Mouse (Mus musculus) thymus, adult 2 months (tissue): Measurements from ENCODE around the gene Sstr4. TPM values are rescaled to one million over a fixed set of nuclear protein-coding genes. Genes with fewer than 3 reads are reported as not detected.

ENCODE experiments used
- DNase-seq: peaks from one replicate; pipeline ENCODE4 v3.0.0; 2021
- H3K27ac ChIP-seq: fragments of 200-500 bp; 2 replicates; pipeline ENCODE4 v1.5.1; 2012; ENCODE audit warnings: low read length, control low read depth; ENCODE audit not compliant: control insufficient read depth, insufficient read depth
- H3K27me3 ChIP-seq: fragments of 200-500 bp; 2 replicates; pipeline ENCODE4 v1.6.1; 2012; ENCODE audit warnings: mild to moderate bottlenecking, low read length, moderate library complexity, mixed read lengths; ENCODE audit not compliant: control insufficient read depth, insufficient read depth
- H3K36me3 ChIP-seq: fragments of 200-500 bp; 2 replicates; pipeline ENCODE4 v1.6.1; 2012; ENCODE audit warnings: mild to moderate bottlenecking, low read length, moderate library complexity; ENCODE audit not compliant: control insufficient read depth, insufficient read depth
- H3K4me1 ChIP-seq: fragments of 200-500 bp; replicated peaks from 2 replicates; pipeline ENCODE4 v1.6.1; 2012; ENCODE audit warnings: low read length; ENCODE audit not compliant: control insufficient read depth, insufficient read depth
- H3K4me3 ChIP-seq: fragments of 200-500 bp; 2 replicates; pipeline ENCODE4 v1.5.1; 2012; ENCODE audit warnings: mild to moderate bottlenecking, low read length, control low read depth, moderate library complexity; ENCODE audit not compliant: control insufficient read depth, insufficient read depth
- CTCF ChIP-seq: fragments of 200-500 bp; IDR thresholded peaks from 2 replicates; pipeline ENCODE4 v1.5.1; 2012; ENCODE audit warnings: mild to moderate bottlenecking, control low read depth, low read length, moderate library complexity, borderline replicate concordance; ENCODE audit not compliant: control insufficient read depth, poor library complexity, insufficient read depth; ENCODE audit errors: extremely low read depth
- POLR2A ChIP-seq: fragments of 200-500 bp; IDR thresholded peaks from 2 replicates; pipeline ENCODE4 v1.6.1; 2012; ENCODE audit warnings: mild to moderate bottlenecking, low read length, control low read depth, moderate library complexity; ENCODE audit not compliant: control insufficient read depth, poor library complexity, insufficient read depth; ENCODE audit errors: extremely low read depth
- WGBS: fragments of 180-500 bp; shearing (Covaris S2); methylation state at CpG from one replicate; pipeline ENCODE4 v1.1.7; 2018; 5-methylcytosine and 5-hydroxymethylcytosine counted together
- polyA plus RNA-seq: library from polyadenylated mRNA; depleted of rRNA; stranded (reverse); fragments of >200 nt; gene quantifications from 2 replicates; pipeline ENCODE4 v1.2.3, GENCODE M21; 2012; rRNA removed

Sstr4 gene
- polyA plus RNA-seq, 1 experiment: 0.26 TPM

DNA sequence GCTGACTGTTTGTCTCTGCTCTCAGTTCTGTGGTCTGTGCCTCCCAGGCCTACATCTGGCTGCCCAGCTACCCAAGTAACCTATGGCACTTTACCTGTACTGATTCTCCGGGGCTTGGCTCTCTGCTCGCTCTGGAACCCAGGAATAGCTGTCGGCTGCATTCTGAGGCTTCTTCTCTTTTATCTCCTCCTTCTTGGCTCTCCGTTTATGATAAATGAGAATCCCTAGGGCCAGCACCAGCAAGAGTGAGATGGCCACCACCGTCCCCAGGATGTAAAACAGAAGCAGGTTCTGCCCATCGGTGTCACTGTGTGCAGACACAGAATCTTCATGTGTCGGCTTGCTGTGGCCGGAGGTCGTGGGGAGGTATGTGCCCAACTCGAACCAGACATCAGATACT, 46.3 kb downstream of the Sstr4 start:
- TF ChIP-seq POLR2A (no peak), CTCF (no peak)
- Histone ChIP-seq H3K27ac (peak overlapping the region; percentile 16; the same call in 1 of the 2 replicates), H3K4me1 (peaks cover 24% of the 10 kb centered on the region), H3K4me3 (no peak overlapping the region), H3K27me3 (no peaks in the 10 kb centered on the region), H3K36me3 (no peaks in the 10 kb centered on the region)
- DNase-seq: no peak
- WGBS: 25% methylated on average over 10 of the region's 10 CpGs

DNA sequence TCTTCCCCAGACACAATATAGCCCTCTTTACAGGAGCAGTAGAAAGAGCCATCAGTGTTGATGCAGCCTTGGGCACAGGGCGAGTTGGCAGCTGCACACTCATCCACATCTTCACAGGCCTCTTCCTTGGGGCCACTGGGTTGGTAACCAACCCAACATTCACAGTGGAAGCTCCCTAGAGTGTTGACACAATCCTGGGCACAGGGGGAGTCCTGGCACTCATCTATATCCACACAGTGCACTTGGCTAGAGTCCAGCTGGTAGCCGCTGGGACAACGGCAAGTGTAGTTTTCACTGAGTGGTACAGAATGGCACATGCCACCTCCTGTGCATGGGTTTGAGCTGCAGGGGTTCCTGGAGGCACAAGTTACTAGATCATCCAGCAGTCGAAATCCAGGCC, 47.0 kb downstream of the Sstr4 start:
- H3K4me1 ChIP-seq: peaks cover 24% of the 10 kb centered on the region
- WGBS: 14% methylated on average over 4 of the region's 4 CpGs
- H3K4me3 ChIP-seq: no peak overlapping the region
- H3K27me3 ChIP-seq: no peaks in the 10 kb centered on the region
- no peaks in the 10 kb centered on the region for H3K36me3 ChIP-seq
- no peak for DNase-seq
- TF ChIP-seq POLR2A (no peak), CTCF (no peak)
- no peak overlapping the region for H3K27ac ChIP-seq

DNA sequence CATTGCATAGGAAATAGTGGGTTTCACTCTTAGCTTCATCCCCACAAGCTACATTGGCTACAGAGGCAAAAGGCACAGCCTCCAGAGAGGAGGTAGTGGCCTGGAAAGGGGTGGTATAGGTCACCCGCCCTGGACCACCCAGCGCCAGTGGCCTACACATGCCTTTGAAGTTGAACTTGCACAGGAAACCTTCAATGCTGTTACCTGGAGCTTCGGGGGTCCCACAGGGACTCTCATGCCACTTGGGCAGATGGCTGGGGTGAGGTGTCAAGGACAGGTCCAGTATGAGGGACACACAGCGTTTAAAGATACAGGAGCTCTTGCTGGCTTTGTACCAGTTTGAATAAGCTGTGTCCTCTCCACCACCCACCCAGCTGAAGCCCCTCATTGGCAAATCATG, 47.6 kb downstream of the Sstr4 start:
- no peak for TF ChIP-seq CTCF
- no peak for TF ChIP-seq POLR2A
- no peaks in the 10 kb centered on the region for H3K27me3 ChIP-seq
- H3K4me3 ChIP-seq: peak overlapping the region; percentile 33
- no peak overlapping the region; the same call in 1 of the 2 replicates for H3K27ac ChIP-seq
- WGBS: 21% methylated on average over 4 of the region's 4 CpGs
- H3K4me1 ChIP-seq: peaks cover 24% of the 10 kb centered on the region
- DNase-seq: peak; percentile 7
- no peaks in the 10 kb centered on the region for H3K36me3 ChIP-seq

DNA sequence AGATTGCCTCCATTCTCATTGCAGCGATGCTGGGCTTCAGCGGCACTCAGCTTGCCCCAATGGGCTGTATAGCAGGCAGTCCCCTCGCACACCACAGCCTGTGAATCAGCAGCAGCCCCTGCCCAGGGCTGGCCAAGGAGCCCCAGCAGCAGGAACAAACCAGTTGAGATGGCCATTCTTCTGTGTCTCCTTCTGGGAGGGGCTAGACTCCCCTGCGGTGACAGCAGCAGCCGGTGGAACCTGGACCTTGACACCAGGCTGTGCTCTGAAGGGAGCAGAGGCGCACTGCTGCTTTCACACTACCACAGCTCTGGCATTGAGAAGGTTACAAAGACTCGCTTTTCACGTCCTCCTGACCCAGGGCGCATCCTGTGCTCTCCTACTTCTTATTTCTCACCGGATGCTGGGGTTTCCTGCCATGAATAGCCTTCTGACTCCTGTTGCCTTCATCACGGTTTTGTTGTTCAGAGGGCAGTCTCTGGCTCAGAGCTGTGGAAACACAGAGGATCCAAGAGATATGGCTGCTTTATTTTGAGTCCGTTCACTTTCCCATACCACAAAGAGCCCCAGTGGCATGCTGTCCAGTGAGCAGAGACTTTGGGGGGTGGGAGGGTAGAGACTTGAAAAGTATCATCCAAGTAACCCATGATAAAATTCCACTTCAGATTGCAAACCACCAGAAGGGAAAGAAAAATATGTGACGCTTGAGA, 48.3 kb downstream of the Sstr4 start, which contains the start of gene Cd93:
TSS of gene Cd93 (minus strand) at position 315 of the 710 bp plus-strand sequence.
- Histone ChIP-seq H3K4me1 (peaks cover 24% of the 10 kb centered on the region), H3K27ac (peak within 1 kb of the TSS; percentile 26; the same call in 1 of the 2 replicates), H3K4me3 (peak within 1 kb of the TSS; percentile 33), H3K27me3 (no peaks in the 10 kb centered on the region), H3K36me3 (no peaks in the 10 kb centered on the region)
- no peak for TF ChIP-seq CTCF
- no peak for TF ChIP-seq POLR2A
- DNase-seq: peak; percentile 37
- 13% methylated on average over 13 of the region's 13 CpGs for WGBS

DNA sequence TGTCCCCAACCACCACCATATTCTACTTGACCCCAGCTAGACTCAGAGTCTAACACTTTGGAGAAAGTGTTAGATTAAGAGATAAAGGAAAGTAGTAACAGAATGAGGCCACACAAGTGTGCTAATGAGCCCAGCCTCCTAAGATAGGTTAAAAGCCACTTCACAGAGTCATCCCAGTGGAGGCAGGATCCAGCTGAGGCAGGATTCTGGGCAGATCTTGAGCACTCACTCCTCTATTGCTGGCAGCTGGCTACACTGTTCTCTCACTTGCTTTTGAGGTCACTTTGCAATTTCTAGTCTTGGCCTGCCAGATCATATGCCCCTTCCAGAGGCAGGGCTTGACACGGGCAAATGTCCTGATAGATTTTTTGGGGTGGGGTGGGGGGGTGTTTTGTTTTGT, 49.3 kb downstream of the Sstr4 start:
- no peak for DNase-seq
- no peak overlapping the region for H3K4me3 ChIP-seq
- WGBS: 65% methylated on average over 1 of the region's 1 CpGs
- H3K27ac ChIP-seq: no peak overlapping the region
- no peaks in the 10 kb centered on the region for H3K27me3 ChIP-seq
- H3K4me1 ChIP-seq: peaks cover 24% of the 10 kb centered on the region
- H3K36me3 ChIP-seq: no peaks in the 10 kb centered on the region
- TF ChIP-seq POLR2A (no peak), CTCF (no peak)

DNA sequence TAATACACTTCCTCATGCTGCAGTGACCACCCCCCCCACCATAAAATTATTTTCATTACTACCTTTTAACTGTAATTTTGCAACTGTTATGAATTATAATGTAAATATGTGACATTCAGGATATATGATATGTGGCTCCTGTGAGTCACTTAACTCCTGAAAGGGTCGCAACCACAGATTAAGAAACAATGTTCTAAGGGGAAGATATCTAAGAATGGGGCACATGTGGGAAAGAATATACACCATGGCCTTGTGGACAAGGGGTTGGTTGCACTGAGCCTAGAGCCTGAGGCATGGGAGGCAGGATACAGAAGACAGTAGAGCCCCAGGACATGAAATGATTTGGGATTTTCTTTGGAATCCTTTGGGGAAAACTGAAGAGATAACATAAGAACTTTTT, 50.5 kb downstream of the Sstr4 start:
- no peak for TF ChIP-seq POLR2A
- TF ChIP-seq CTCF: no peak
- no peak for DNase-seq
- H3K27ac ChIP-seq: no peak overlapping the region
- 95% methylated on average over 1 of the region's 1 CpGs for WGBS
- H3K36me3 ChIP-seq: no peaks in the 10 kb centered on the region
- peaks cover 24% of the 10 kb centered on the region for H3K4me1 ChIP-seq
- H3K4me3 ChIP-seq: no peak overlapping the region
- no peaks in the 10 kb centered on the region for H3K27me3 ChIP-seq

Other genes starting within 250 kb of the Sstr4 start
- 9.2 and 13.1 TPM in 2 replicates for gene Thbd, start 12.8 kb downstream of the Sstr4 start, polyA plus RNA-seq
- gene Cd93, start 48.2 kb downstream of the Sstr4 start, polyA plus RNA-seq: 3.3 and 3.6 TPM in 2 replicates